Mouse (Mus musculus) ZHBTc4 (cell line): ENCODE results near the gene Usp34.
A peak's percentile ranks its signal among the peaks of the same experiment; 100 is the strongest.

ENCODE experiments used
- DNase-seq: peaks from one replicate; pipeline ENCODE4 v3.0.0-alpha.2; 2011; ENCODE audit warnings: low read depth, low spot score

Usp34 gene

DNA sequence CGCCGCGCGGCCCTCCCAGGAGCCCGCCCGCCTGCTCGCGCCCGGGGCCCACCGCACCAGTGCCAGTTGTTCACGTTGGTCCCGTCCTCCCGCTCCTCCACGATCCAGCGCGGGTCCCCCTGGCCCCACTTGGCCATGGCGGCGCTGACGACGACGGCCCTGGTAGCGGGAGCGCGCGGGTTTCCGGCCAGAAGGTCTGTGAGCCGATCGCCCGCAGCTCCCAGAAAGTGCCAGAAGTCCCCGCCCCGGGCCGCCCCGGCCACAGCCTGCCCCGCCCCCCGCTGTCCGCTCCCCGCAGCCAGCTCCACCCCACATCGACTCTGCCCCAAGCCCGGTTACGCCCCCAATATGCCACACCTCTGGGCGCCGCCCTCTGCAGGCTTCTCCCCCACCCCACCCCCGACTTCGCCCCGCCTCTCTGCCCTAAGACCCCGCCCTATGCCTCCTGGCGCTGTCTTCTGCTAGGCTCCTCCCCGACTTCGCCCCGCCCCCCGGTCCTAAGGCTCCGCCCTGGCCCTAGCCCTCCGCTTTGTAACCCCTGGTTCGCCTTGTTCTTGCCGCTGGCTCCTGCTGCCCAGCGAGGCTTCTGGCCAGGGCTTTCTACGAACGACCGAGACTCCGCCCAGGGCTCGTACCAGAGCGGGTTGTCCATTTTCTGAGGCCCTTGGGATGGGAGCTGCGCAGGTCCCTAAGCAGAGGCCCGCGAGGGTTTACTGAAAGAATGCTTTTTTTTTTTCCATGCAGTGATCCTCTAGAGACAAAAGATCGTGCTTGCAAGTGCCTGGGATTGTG, 191.2 kb downstream of the Usp34 start, which contains the start of gene Ahsa2:
Gene Ahsa2 (minus strand): TSS at position 313 of the 792 bp plus-strand sequence.
- peak; percentile 97 for DNase-seq

GRCm38 (mm10) chr11:23498609-23499008, 191.9 kb downstream of the Usp34 start:
- DNase-seq = no peak

- peak; percentile 80 for DNase-seq
Measured at GRCm38 (mm10) chr11:23504801-23505200, 198.1 kb downstream of the Usp34 start.

- peak; percentile 55 for DNase-seq
Measured at GRCm38 (mm10) chr11:23514785-23515184, 208.1 kb downstream of the Usp34 start.

GRCm38 (mm10) chr11:23515315-23515714, 208.6 kb downstream of the Usp34 start:
- DNase-seq = no peak

DNA sequence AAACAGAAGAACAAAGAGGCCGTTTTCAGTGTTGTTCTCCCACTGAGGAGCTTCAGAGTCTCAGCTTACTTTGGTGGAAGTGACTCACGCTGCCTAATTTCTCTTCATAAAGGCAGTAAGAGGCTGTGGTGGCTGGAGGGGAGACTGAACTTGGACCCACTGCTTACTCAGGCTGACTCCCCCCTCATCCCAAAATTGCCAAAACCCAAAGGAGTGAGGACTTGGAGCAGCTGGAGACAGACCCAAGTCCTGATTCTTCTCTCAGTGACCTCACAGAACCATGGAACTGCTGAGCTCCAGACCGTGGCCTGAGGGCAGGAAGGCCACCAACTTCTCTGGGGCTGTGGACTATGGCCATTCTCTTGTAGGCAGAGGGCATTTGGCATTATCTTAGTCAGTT, 212.3 kb downstream of the Usp34 start:
- DNase-seq = no peak

DNA sequence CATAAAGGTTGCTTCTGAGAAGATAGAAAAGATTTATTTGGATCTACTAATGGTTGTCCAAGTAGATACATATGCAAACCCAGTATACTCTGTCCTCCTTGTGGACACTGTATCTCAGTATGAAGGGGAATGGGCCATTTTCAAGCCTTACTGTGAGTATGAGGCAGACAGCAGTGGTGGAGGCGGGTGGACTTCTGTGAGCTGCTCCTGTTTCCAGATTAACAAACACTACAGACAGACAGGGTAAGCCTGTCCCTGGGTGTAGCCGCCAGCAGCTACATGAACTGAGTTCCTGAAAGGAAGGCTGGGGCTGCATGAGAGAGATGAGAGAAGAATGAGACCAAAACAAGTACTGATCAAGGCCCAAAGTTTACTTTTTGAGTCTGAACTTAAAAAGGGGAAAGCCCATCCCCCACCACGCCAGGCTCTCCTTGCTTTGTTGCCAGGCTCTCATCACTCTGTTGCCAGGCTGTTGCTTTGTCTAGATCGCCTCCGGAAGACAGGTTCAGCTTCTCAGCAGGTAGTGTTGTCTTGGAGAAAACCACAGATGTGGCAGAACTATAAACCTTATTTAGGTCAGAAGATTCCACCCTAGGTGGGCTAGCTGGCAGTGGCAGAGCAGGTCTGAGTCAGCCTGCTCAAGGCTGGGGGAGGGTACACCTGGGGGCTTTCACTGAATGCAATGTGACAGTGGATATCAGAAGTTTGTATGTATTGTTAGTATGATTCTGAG, 213.9 kb downstream of the Usp34 start, which contains the start of gene 1700093K21Rik:
Gene 1700093K21Rik (minus strand): TSS at position 683 of the 733 bp plus-strand sequence.
- DNase-seq = peak; percentile 31

DNA sequence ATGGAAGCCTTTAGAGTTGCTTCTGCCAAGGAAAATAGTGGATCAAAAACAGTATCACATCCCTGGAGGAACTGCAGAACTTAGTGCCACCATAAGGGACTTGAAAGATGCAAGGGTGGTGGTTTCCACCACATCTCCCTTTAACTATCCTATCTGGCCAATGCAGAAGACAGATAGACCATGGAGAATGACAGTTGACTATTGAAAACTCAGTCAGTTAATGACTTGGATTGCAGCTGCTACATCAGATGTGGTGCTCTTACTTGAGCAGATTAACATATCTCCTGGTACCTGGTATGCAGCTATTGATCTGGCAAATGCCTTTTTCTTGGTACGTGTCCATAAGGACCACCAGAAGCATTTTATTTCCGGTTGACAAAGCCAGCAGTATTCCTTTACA, 230.8 kb downstream of the Usp34 start:
- DNase-seq = no peak
